Mouse (Mus musculus) ZHBTc4 (cell line): ENCODE results near the gene Rd3l.

Experiments
- DNase-seq: peaks from one replicate; pipeline ENCODE4 v3.0.0-alpha.2; 2011; ENCODE audit warnings: low read depth, low spot score

Rd3l gene

GRCm38 (mm10) chr12:111980887-111981367 is at the start of gene Rd3l:
Gene Rd3l, minus strand, starts transcription at chr12:111981317.
- DNase-seq: no peak

- DNase-seq: no peak
Measured at GRCm38 (mm10) chr12:112027408-112027807, 46.3 kb upstream of the Rd3l start.

DNA sequence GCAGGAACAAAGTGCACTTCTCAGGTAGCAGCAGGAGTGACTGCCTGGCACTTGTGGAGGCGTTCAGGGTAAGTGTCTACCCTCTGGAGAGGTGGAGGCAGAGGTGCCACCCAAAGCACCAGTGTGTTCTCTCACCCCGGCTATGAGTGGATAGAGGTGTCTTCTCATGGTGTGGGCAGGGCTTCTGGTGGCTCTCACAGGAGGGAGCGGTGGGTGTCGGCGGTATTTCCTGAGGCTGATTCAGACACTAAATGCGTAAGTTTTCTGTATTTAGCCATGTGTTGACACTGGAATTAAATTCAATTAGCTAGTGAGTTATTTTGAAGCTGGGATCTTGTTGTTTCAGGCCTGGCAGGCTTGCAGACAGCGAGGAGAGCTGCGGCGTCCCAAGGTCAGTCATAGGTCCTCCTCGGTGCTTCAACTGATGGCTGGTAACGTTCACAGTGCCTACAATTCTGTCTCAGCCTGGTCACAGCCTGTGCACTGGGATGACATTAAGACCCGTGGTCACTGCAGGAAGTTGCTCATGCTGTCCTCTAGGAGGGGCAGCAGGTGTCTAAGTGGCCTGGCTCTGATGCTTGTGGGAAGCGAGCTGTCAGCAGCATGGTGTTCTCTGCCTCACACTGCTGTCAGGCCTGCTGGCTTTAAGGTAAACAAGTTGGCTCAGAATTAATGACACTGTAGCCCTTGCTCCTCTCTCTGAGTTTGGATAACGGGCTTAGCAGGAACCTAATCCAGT is 45.0 kb upstream of the Rd3l start:
- DNase-seq: no peak

- DNase-seq: no peak
Measured at GRCm38 (mm10) chr12:112025457-112025856, 44.3 kb upstream of the Rd3l start.

- peak; percentile 63 for DNase-seq
Measured at GRCm38 (mm10) chr12:112024581-112025310, 43.6 kb upstream of the Rd3l start.

DNA sequence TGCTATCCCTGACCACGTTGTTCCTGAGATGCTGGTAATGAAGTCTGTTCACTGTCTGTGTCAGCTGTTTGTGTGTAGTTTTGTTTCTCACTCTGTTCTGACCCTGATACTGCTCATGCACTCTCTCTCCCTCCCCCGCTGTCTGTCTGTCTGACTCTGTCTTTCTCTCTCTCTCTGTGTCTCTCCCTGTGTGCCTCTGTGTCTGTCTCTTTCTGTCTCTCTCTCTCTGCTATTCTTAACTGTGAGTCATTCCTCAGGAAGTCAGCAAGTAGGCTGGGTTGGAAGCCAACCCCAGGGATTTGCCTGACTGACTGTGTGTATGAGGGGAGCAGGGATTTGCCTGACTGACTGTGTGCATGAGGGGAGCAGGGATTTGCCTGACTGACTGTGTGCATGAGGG is 42.2 kb upstream of the Rd3l start:
- no peak for DNase-seq

DNA sequence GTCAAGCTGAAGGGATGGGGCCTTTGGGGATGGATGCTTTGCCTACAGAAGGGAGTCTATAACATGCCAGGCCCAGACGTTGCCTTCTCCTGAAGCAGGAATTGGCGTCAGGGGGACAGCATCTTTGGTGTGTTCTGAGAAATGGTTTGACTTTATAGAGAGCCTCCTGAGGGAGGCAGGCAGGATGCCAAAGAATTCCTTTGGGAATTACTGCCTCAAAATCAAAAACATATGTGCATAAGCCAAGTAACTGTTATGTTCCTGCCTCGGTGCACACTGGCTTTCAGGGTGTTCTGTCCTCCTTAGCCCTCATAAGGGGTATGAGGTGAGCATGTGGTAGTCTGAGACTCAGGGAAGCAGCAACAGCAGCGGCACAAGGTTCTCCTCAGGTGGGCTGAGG is 35.2 kb upstream of the Rd3l start:
- DNase-seq: no peak

DNA sequence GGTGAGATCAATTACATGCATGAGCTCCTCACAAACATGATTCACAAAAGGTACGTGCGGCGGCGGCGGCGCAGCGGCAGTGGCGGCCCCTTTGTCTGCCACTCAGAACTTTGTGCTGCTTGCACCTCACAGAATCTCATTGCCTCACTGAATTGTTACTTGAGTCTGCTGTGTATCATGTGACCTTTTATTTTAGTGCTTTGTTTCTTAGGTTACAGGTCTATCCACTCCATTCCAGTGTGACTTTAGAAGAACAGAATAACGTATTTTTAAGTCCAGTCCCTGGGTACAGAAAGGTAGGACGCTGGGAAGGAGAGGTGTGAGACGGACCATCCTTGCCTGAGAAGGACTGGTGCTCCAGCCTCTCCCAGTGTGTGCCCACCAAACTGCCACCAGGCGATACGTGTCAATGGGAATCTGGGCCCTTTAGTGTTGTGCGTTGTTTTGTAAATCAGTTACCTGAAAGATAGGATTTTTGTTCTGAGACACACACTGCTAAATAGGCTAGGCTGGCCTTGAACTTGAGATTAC is 32.2 kb upstream of the Rd3l start:
- peak; percentile 27 for DNase-seq

DNA sequence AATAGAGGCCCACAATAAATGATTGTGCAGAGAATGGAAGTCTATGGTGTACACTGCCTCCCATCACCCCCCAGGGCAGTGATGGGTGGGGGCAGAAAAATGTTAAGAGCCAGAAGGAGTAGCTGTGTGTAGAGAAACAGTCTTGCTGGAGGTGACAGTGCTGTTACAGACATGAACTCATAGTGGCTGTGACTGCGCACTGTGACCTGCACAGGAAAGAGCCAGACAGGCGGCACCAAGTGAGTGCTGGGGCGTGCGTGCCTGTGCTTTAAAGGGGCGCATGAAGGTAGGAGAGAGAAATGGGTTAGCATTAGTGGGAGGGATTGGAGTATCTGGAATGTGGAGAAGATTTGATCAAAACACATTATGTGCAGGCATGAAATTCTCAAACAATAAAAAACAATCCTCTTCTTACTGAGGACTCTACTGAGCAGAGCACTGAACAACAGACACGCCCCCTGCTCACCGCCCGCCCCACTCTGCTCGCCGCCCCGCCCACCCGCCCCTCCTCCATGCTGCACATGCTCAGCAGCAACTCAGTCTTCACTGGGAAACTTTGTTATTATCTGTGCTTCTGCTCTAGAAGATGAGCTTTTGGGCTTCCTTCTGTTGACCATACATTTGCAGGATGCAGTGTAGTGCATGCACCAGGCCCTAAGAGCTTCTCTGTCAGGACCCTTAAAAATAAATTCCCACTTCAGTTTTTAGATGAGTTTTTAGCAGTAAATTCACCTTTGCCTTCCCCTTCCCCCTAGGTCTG is 31.6 kb upstream of the Rd3l start:
- DNase-seq: peak; percentile 57

DNA sequence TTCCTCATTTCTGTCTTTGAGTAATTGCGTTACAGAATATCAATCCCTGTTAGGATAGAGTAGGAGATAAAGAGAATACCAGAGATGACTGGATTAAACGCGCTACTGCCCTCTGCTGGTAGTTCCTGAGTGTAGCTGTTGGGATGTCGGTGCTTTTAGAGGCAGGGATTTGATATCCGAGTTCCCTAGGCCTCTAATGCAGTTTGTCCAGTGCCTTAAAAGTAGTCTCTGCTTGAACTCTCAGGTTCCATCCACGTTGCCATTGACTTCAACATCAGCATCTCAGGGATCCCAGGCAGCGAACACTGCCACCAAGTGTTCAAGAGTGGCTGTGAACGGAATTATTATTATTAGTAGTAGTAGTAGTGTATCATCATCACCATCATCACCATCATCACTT is 20.1 kb upstream of the Rd3l start:
- DNase-seq: peak; percentile 79

DNA sequence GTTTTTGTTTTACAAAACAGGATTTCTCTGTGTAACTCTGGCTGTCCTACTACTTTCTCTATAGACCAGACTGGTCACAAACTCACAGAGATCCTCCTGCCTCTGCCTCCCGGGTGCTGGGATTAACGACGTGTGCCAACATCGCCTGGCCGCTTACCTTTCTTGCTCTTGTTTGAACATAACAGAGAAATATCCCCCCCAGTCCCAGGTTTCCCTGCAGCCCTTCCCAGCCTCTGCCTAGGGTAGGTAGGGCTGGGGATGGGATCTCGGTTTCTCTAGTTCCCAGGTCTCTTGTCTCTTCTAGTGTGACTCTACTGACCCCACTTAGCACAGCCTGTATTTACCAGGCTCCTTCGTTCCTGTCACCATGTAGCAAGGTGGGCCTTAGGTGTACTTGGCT is 18.6 kb upstream of the Rd3l start:
- no peak for DNase-seq

GRCm38 (mm10) chr12:111995161-111995560 is 14.0 kb upstream of the Rd3l start:
- no peak for DNase-seq

- DNase-seq: peak; percentile 26
Measured at GRCm38 (mm10) chr12:111992626-111993025, 11.5 kb upstream of the Rd3l start.

DNA sequence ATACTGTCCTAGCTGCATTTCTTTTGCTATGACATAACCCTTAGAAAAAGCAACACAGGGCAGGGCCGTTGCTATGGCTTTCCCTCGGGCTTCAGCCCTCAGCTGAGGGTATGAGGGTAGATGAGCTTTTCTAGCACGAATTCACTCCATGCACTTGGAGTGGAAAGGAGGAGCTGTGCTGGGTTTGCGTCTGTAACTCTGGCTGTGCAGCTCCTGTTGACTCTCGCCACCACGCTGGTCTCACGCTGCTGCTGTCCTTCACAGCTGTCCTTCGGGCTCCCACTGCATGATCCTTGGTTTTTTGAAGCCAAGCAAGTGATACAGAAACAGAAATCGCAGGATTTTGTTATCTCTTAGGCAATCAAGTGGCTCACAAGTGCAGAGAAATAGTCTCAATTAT is 5.6 kb upstream of the Rd3l start:
- no peak for DNase-seq

DNA sequence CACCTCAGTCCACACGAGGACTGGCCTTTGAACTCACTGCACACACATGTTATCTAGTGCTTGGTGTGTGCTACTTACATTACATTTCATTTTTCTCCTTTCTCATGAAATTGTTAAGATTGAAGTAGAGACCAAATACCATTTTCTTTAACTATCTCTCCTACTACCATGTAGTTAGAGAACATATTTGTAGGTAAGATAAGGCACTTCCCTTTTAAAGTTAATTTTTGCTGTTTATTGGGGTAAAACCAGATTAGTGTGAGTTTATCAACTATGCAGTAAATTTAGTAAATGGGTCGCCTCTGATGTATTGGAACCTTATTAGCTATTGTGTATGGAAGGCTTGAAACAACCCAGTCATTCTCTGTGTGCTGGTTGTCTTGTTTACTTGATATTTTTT is 2.0 kb upstream of the Rd3l start:
- no peak for DNase-seq

GRCm38 (mm10) chr12:111981831-111982230 is 714 bp upstream of the Rd3l start:
- no peak for DNase-seq

DNA sequence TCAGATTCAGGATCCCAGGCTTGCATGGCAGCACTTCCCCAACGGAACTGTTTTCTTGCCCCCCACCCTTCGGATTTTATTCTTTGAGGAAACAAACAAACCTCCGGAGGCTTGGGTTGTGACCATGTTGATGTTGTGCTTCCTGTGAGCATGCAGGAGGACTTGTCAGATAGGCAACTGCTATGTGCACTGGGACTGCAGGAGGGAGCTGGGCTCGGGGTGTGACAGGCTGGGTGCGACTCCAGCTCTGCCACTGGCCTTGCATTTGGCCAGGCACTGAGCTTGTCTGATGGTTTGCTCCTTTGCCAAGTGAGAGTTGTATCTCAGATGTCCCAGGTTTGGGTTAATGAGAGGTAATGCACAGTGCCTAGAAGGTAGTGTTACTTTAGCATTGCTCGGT is 2.8 kb downstream of the Rd3l start:
- no peak for DNase-seq

GRCm38 (mm10) chr12:111977138-111977537 is 4.0 kb downstream of the Rd3l start:
- DNase-seq: no peak

- no peak for DNase-seq
Measured at GRCm38 (mm10) chr12:111974578-111974977, 6.5 kb downstream of the Rd3l start.

DNA sequence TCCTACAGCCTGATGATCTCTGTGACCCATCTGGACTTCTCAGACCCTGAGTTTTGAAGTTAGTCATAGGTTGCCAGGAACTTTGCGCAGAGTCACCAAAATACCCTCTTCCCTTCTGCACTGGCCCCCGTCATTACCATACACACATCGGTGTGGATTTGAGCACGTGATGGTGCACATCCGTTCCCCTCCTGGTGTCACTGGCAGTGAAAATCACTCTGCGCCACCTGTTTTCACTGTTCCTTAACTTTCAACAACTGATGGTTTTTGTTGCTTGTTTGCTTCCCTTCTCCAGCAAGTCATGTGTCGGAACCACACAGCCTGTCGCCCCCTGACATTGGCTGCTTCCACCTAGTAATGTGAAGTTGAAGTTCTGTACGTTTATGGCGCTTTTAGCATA is 8.6 kb downstream of the Rd3l start:
- DNase-seq: no peak

DNA sequence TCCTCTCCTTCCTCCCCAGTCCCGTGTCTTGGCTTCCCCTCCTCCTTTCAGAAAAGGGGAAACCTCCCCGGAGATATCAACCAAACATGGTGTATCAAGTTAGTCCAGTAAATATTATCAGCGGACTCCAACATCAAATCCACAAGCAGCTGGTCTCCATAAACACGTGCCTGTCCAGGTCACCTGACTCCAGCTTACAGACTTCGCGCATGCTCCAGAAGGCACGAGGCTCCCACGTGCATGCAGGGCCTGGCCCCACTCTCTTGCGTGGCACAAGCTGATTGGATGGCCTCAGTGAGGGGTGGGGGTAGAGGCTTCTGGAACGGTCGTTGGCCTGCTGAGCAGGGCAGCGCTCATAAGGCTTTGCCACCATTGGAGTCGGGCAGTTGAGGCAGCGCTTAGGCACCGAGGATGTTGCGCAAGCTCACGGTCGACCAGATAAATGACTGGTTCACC is 9.9 kb downstream of the Rd3l start, which contains the start of gene Tdrd9:
TSS of gene Tdrd9 (plus strand) at position 329 of the 456 bp plus-strand sequence.
- DNase-seq: peak; percentile 55

- DNase-seq: no peak
Measured at GRCm38 (mm10) chr12:111970085-111970484, 11.0 kb downstream of the Rd3l start.
